Mouse (Mus musculus) embryonic fibroblast, embryonic 13.5 days (primary cell): Measurements from ENCODE around the gene Gga1.

Experiments
- CTCF ChIP-seq: IDR thresholded peaks from 2 replicates; pipeline ENCODE4 v1.5.1; 2011; ENCODE audit warnings: mild to moderate bottlenecking, control low read depth, low read length, moderate library complexity, borderline replicate concordance; ENCODE audit not compliant: insufficient read depth
- POLR2A ChIP-seq: IDR thresholded peaks from 2 replicates; pipeline ENCODE4 v1.6.1; 2011; ENCODE audit warnings: low read depth, mild to moderate bottlenecking, control low read depth, low read length, moderate library complexity

GRCm38 (mm10) chr15:78912040-78912439, 35.0 kb downstream of the Gga1 start:
- TF ChIP-seq CTCF: peak; percentile 35; the same call in 1 of the 2 replicates
- no peak for TF ChIP-seq POLR2A
